Mouse (Mus musculus) stomach, embryonic 14.5 days (tissue): ENCODE measurements around the gene Ajm1. TPM values are rescaled to one million over a fixed set of nuclear protein-coding genes. Genes with fewer than 3 reads are reported as not detected.

ENCODE experiments used
- ATAC-seq: fragments of 200-750 bp; cut with Nextera tagmentation; 2 replicates; pipeline ENCODE4 v1.8.0; 2017; ENCODE audit warnings: low read depth, moderate TSS enrichment; ENCODE audit not compliant: insufficient number of reproducible peaks, insufficient read depth, low FRiP score
- H3K27ac ChIP-seq: fragments of 300-500 bp; sonication (generic); 2 replicates; pipeline ENCODE4 v1.5.1; 2014; ENCODE audit warnings: mild to moderate bottlenecking, low read length, moderate library complexity, mixed read lengths
- H3K27me3 ChIP-seq: fragments of 300-500 bp; sonication (generic); 2 replicates; pipeline ENCODE4 v1.6.1; 2014; ENCODE audit warnings: low read length, control low read depth, mixed read lengths; ENCODE audit not compliant: control insufficient read depth, insufficient read depth
- H3K36me3 ChIP-seq: fragments of 300-500 bp; sonication (generic); 2 replicates; pipeline ENCODE4 v1.6.1; 2014; ENCODE audit warnings: mild to moderate bottlenecking, control low read depth, low read length, moderate library complexity, mixed read lengths; ENCODE audit not compliant: control insufficient read depth, insufficient read depth
- H3K4me1 ChIP-seq: fragments of 300-500 bp; sonication (generic); 2 replicates; pipeline ENCODE4 v1.6.1; 2014; ENCODE audit warnings: low read length, control low read depth, mixed read lengths; ENCODE audit not compliant: control insufficient read depth, insufficient read depth
- H3K4me2 ChIP-seq: fragments of 300-500 bp; sonication (generic); replicated peaks from 2 replicates; pipeline ENCODE4 v1.6.1; 2014; ENCODE audit warnings: low read depth, low read length, control low read depth
- H3K4me3 ChIP-seq: fragments of 300-500 bp; sonication (generic); 2 replicates; pipeline ENCODE4 v1.5.1; 2014; ENCODE audit warnings: low read depth, low read length, control low read depth
- H3K9ac ChIP-seq: fragments of 300-500 bp; sonication (generic); replicated peaks from 2 replicates; pipeline ENCODE4 v1.6.1; 2014; ENCODE audit warnings: low read depth, mild to moderate bottlenecking, control low read depth, low read length, moderate library complexity, mixed read lengths
- H3K9me3 ChIP-seq: fragments of 300-500 bp; sonication (generic); 2 replicates; pipeline ENCODE4 v1.6.1; 2016; ENCODE audit warnings: low read depth, low read length, control low read depth; ENCODE audit not compliant: control insufficient read depth
- WGBS: fragments of 180-500 bp; shearing (Covaris S2); extraction: QIAGEN DNeasy Blood & Tissue Kit; methylation state at CpG from one replicate; pipeline ENCODE4 v1.1.7; 2014; 5-methylcytosine and 5-hydroxymethylcytosine counted together
- polyA plus RNA-seq: library from polyadenylated mRNA; unstranded; fragments of >200 nt; fragmentation: Nextera tagmentation; extraction: Ambion mirVana; gene quantifications from 2 replicates; pipeline ENCODE4 v1.2.1, GENCODE M21; 2014

Gene Ajm1
- polyA plus RNA-seq, 1 experiment from 2014 or later: 1.3 TPM

DNA sequence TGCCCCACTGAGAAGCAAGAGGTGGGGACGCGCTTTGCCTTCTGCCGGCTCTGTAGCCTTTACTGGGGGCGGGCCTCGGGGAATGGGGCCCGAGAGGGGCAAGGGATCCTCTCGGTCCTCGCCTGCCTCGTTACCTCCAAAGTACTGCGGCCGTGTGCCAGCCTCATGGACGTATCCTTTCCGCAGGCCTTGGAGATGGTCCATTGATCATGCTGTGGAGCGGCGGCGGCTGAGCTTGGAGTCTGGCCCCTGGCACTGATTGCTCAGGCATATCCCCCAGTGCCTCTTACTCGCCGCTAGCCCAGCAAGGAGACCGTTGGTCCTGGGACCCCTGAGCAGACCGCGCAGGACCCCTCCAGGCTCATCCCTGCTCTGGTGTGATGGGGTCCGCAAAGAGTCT is 34.8 kb upstream of the Ajm1 start:
- H3K36me3 ChIP-seq: no peaks in the 10 kb centered on the region
- H3K27ac ChIP-seq: no peak overlapping the region
- no peaks in the 10 kb centered on the region for H3K9me3 ChIP-seq
- no peak overlapping the region for H3K9ac ChIP-seq
- peak overlapping the region; percentile 34 for H3K4me2 ChIP-seq
- H3K4me3 ChIP-seq: peak overlapping the region; percentile 11; the same call in 1 of the 2 replicates
- WGBS: 13% methylated on average over 22 of the region's 22 CpGs
- no peak for ATAC-seq
- H3K4me1 ChIP-seq: peaks cover 10% of the 10 kb centered on the region; the same call in 1 of the 2 replicates
- H3K27me3 ChIP-seq: peaks cover 22% of the 10 kb centered on the region; the same call in 1 of the 2 replicates

DNA sequence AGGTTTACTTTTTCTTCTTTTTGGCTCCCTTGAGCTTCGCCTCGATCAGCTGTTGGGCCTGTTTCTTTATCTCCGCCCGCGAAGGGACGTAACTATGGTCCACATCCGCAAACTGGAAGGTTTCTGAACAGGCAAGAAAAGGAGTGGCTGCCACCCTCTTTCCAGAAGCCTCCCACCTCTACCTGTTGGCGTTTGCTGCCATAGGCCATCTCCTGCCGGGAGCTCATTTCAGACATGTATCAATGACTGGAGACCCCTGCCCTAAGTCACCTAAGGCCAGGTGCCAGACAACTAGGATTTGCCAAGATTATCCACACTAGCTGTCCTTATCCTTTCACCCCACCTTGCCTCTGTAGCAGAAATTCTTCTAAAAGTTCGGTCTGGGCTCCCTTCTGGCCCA is 27.1 kb upstream of the Ajm1 start:
- Histone ChIP-seq H3K36me3 (no peaks in the 10 kb centered on the region), H3K9me3 (no peaks in the 10 kb centered on the region), H3K4me1 (peaks cover 17% of the 10 kb centered on the region), H3K9ac (0 out of 2 replicates have a peak overlapping the region, but pooled peaks have one; percentile 92), H3K4me3 (peak overlapping the region; percentile 99), H3K27ac (peak overlapping the region; percentile 95; the same call in 1 of the 2 replicates), H3K27me3 (0 out of 2 replicates have a peak, but pooled peaks cover 2% of the 10 kb centered on the region), H3K4me2 (peak overlapping the region; percentile 72)
- WGBS: 60% methylated on average over 10 of the region's 10 CpGs
- no peak for ATAC-seq

DNA sequence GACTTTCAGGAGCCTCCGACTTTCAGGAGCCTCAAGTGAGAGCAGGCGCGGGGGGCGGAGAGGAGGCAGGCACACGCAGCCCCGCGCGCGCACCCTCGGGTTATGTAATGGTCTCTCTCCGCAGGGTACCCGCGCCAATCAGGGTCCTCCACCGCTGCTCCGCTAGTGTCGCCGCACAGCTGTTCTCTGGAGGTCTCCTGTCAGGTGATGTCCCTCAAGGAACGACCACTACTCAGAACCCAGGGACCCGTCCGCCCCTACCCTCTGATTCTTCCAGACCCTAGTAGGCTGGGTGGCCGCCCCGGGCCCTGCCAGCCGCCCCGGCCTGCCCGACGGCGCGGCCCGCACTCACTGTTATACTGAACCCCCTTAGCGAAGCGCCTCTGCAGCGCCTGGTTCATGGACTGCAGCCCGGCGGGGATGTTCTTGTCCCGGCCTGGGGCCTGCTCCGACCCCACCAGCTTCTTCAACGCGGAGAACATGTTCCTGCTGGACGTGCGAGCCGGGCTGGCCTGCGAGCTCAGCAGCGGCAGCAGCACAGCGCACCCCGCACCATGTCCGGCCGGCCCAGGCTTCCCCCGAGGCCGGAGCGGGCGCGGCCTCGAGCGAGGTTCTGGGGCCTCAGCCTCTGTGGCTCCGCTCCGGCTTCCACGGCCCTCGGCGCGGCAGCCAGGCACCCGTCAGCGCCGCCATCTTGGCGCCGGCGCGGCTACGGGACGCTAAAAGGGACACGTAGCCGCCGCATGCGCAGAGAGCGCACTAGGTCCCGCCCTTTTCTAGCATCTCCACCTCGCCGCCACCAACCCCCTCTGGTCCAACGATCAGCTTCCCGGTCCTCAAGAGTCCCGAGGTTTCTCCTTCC is 26.4 kb upstream of the Ajm1 start, which contains the start of gene Rabl6:
Gene Rabl6, minus strand, starts transcription at position 761 of the 862 bp plus-strand sequence.
- Histone ChIP-seq H3K27me3 (0 out of 2 replicates have a peak, but pooled peaks cover 2% of the 10 kb centered on the region), H3K9me3 (no peaks in the 10 kb centered on the region), H3K4me1 (peaks cover 17% of the 10 kb centered on the region), H3K4me2 (peak within 1 kb of the TSS; percentile 72), H3K27ac (peak within 1 kb of the TSS; percentile 95), H3K9ac (peak within 1 kb of the TSS; percentile 92), H3K36me3 (no peaks in the 10 kb centered on the region), H3K4me3 (peak within 1 kb of the TSS; percentile 99)
- ATAC-seq: peak; percentile 89
- WGBS: under 1% methylated on average over 80 of the region's 80 CpGs

DNA sequence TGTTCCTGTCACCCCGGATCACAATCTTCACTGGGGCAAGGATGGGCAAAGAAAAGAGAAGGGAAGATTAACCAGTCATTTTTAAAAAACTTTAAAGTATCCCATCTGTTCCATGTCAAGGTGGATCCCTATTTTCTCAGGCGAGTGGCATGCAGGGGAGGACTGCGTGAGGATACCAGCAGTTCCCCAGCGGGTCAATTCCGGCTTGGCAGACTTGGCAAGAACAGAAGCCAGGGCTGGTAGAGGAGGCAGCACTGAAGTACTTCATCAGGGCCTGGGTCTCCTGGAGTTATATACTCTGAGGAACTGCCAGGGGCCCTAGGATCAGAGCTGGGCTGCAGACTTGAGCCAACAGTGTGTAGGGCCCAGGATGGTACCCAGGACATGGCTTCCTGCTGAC is 21.0 kb upstream of the Ajm1 start:
- no peak overlapping the region for H3K27ac ChIP-seq
- no peaks in the 10 kb centered on the region for H3K27me3 ChIP-seq
- no peak overlapping the region for H3K4me3 ChIP-seq
- no peak for ATAC-seq
- peaks cover 46% of the 10 kb centered on the region for H3K36me3 ChIP-seq
- H3K4me1 ChIP-seq: peaks cover 14% of the 10 kb centered on the region
- WGBS: 92% methylated on average over 5 of the region's 5 CpGs
- no peak overlapping the region for H3K9ac ChIP-seq
- H3K9me3 ChIP-seq: no peaks in the 10 kb centered on the region
- H3K4me2 ChIP-seq: no peak overlapping the region

DNA sequence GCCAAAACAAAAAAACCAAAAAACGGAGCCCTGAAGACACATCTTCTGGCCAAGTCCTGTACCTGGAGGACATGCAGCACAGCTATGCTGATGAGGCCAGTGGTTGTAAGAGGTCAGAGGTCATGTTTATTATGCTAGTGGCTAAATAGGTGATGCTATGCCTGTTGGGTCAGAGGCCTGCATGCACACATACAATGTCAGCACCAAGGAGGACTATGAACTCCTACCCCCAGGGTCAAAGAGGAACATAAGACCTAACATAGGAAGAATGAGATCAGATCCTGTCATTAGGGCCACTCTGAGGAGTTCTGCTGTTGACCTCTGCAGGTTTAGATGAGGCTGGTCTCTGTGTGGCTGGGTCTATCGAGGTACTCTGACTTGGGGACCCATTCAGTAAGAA is 18.5 kb upstream of the Ajm1 start:
- WGBS: 76% methylated on average over 2 of the region's 2 CpGs
- Histone ChIP-seq H3K27me3 (no peaks in the 10 kb centered on the region), H3K9ac (no peak overlapping the region), H3K4me3 (no peak overlapping the region), H3K4me1 (no peaks in the 10 kb centered on the region), H3K27ac (no peak overlapping the region), H3K9me3 (no peaks in the 10 kb centered on the region), H3K4me2 (no peak overlapping the region), H3K36me3 (peaks cover 71% of the 10 kb centered on the region)
- no peak for ATAC-seq

DNA sequence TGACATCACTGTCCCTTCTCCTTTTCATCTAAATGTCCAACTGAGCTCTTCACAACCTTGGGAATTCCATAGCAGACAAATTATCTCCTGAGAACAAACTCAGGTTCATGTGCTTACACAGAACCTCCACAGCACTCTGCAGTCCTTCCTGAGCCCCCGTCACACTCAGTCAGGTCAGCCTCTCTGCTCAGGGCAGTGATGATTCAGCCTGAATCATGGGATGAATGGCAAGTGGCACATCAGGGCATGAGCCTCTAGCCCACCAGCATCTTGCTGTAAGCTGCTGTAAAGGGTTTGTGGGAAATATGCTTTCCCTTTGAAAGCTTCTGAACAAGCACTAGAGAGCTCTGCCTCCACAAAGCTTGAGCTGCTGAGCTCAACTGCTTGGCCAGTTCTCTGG is 17.2 kb upstream of the Ajm1 start:
- WGBS: 87% methylated on average over 1 of the region's 1 CpGs
- Histone ChIP-seq H3K36me3 (peaks cover 78% of the 10 kb centered on the region), H3K27ac (no peak overlapping the region), H3K4me2 (no peak overlapping the region), H3K9me3 (no peaks in the 10 kb centered on the region), H3K27me3 (no peaks in the 10 kb centered on the region), H3K4me1 (no peaks in the 10 kb centered on the region), H3K9ac (no peak overlapping the region), H3K4me3 (no peak overlapping the region)
- ATAC-seq: no peak

DNA sequence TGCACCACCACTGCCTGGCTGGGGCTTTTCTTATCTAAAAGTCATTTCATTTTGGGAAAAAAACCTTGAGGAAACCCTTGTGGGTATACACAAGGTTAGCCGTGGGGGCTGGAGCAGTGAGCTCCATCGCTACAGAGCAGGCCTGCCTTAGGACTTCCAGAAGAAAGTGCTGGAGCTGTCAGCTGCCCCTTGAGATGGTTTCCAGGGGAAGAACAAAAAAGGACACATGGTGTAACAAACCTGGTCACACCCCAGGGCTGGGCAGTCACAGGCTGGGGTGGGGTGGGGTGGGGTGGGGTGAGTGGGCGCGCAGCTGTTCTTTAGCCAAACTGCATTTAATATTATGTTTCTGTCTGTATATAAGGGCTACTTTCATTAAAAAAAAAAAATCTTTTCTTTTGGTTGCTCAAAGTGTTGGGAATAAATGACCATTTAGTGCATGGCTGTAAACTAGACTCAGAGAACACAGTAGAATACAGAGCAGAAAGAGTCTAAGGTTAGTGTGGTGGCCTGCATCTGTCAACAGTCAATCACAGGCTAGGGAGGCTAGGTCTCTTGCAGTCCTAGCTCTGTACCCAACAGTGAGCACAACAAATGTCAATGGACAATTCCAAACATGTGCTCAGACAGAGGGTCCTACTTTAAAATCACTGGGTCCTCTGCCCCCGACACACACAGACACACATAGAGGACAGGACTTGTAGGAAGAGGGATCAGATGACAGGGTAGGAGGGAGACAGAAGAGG is 15.4 kb upstream of the Ajm1 start:
- no peak for ATAC-seq
- no peak overlapping the region for H3K9ac ChIP-seq
- H3K4me1 ChIP-seq: no peaks in the 10 kb centered on the region
- no peaks in the 10 kb centered on the region for H3K27me3 ChIP-seq
- H3K27ac ChIP-seq: no peak overlapping the region
- H3K36me3 ChIP-seq: peaks cover 88% of the 10 kb centered on the region
- no peaks in the 10 kb centered on the region for H3K9me3 ChIP-seq
- H3K4me2 ChIP-seq: no peak overlapping the region
- no peak overlapping the region for H3K4me3 ChIP-seq
- 89% methylated on average over 5 of the region's 5 CpGs for WGBS

DNA sequence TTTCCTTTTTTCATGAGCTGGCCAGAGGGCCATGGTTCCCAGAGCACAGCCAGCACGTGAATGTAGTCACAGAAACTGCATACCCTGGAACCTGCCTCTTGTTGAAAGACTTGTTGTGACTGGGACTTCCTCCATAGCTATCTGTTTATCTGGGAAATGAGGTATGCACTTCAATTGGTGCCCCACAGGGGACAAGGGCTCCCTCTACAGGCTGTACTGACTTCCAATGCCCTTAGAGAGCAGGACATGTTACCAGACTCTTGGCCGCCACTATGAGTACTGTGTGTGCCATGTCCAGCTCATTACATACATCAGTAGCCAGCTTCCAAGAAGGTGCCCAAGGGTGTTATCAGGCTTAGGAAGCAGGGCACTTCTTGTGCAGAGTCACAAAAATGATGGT is 10.3 kb upstream of the Ajm1 start:
- H3K27me3 ChIP-seq: no peaks in the 10 kb centered on the region
- H3K9ac ChIP-seq: no peak overlapping the region
- H3K27ac ChIP-seq: no peak overlapping the region
- H3K4me1 ChIP-seq: no peaks in the 10 kb centered on the region
- H3K9me3 ChIP-seq: no peaks in the 10 kb centered on the region
- no peak overlapping the region for H3K4me2 ChIP-seq
- 87% methylated on average over 2 of the region's 2 CpGs for WGBS
- H3K4me3 ChIP-seq: no peak overlapping the region
- ATAC-seq: no peak
- H3K36me3 ChIP-seq: peaks cover 78% of the 10 kb centered on the region
